Mouse (Mus musculus) erythroblast, adult 5-6 weeks (primary cell): ENCODE results near the gene Dnah14. TPM values are rescaled to one million over a fixed set of nuclear protein-coding genes. Genes with fewer than 3 reads are reported as not detected.

Experiments used
- ATAC-seq: replicated peaks from 2 replicates; pipeline ENCODE4 v1.8.0; 2016; ENCODE audit warnings: moderate number of reproducible peaks, mild to moderate bottlenecking, moderate TSS enrichment, inconsistent platforms; ENCODE audit not compliant: poor library complexity, low FRiP score, severe bottlenecking
- total RNA-seq, 2 experiments: library from RNA; stranded (forward) in 1 of 2; stranded (reverse) in 1 of 2; fragments of 150-400 nt in 1 of 2; fragments of 200-764, 138-1000 nt in 1 of 2; gene quantifications; 2 replicates each; pipeline versions ENCODE4 v1.2.3 to v1.2.4; 2015 to 2017; ENCODE audit warnings: low replicate concordance in 2 of 2

The Dnah14 gene
- total RNA-seq, 2 experiments from 2014 or later, result 2.6 TPM; not detected in 1

DNA sequence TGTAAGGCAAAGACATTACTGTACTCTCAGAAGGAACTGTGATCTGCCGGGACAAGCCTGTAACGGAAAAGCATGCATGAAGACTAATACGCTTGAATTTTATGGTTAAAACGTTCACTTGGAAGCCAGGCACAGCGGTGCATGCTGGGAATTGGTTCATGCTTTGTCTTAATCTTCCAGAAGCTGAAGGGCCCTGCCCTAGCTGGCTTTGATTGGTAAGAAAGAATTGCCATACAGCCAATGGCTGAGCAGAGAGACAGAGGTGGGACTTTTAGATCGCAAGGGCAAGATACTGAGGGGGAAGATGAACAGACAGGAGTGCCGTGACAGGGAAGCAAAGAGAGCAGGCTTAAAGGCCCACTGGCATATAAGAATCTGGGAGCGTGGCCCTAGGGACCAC lies 6.8 kb downstream of the Dnah14 start:
- ATAC-seq, result no peak

DNA sequence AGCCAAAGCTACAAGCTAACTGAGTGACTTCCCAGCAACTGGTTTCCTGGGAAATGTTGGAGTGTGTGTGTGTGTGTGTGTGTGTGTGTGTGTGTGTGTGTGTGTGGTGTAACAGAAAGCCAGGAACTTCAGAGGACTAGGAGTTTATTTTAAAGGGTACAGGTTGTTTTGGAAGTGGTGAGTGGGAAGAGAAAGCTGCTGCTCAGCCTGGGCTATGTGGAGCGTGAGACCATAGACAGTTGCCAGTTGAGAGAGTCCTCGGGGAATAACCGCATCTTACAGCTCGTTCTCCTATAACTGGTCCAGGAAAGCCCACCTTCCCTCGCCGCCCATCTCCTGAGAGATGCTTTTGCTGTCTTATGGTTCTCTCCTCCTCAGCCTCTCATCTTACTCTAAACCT lies 12.8 kb downstream of the Dnah14 start:
- no peak for ATAC-seq

DNA sequence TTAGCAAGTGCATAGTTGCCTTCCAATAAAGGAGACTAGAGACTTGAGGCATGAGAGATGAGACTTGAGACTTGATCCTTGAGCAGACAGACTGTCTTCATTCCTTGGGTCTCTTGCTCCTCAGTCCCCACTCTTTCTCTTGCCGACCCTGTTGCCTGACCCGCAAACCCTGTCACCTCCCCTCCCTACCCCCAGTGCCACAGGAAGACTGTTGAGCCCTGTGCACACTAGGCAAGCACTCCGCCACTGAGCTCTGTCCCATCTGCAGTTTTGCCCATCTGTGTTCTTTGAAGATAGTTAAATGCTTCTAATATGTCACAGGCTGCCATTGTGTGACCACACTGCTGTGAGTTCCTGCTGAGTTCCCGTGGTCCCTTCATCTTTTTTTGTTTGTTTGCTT lies 23.0 kb downstream of the Dnah14 start:
- no peak for ATAC-seq

DNA sequence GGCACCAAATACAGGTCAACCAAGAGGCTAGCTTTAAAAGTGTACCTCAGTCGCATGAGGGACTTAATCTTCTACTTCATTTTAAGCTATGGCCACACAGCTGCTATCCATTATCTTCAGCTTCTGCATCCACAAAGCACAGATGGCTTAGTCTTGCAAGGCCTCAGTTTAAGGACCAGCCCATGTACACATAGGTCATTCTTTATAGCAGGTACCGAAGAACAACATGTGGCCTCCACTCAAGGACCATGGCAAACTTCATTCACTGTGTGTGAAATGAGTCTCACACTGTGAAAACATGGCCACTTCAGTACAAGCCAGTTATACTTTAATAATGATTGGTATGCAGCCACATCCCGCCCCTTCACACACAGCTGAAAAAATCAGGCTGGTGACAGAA lies 34.8 kb downstream of the Dnah14 start:
- ATAC-seq, result no peak

DNA sequence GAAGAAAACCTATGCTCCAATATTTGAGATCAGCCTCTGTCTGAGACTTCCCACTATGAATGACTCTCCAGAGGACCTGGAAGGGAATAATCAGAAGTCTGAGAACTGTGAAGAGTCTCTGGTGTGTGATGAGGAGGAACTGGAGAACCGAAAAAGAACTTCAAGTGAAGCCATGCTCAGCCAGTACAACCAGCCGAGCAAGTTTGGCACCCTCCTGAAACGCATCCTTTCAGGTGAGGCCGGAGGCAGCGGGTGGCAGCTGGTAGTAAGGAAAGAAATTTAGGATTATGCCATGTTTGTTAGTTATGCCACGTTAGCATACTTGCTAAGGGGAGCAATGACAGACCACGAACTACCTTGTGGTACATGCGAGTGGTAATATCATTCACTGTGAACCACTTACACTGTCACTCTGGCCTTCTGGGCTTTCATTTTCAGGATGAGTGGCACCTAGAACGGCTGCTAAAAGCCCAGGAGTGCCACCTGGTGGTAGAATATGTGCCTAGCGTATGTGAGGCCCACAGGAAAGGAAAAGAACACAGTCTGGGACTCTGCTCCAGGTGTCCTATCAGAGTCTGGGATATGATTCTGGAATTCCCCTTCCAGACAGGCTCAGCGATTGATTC lies 39.6 kb downstream of the Dnah14 start:
- peak; percentile 82 for ATAC-seq

DNA sequence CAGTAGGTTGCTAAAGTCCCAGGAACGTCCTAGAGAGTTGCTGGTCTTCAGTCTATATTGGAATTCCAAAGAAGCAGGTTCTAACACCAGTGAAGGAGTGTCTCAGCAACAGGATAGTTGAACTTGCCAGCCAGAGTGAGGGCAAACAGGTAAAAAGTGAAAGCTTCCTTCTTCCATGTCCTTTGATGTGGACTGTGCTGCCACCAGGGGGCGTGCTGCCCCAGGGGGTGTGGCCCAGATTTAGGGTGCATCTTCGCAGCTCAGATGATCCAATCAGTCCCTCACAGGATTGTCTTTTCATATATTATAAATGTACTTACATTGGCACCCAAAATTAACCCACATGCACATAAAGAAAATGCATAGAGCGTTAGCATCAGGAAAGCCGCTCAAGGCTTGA lies 41.0 kb downstream of the Dnah14 start:
- ATAC-seq, result no peak

DNA sequence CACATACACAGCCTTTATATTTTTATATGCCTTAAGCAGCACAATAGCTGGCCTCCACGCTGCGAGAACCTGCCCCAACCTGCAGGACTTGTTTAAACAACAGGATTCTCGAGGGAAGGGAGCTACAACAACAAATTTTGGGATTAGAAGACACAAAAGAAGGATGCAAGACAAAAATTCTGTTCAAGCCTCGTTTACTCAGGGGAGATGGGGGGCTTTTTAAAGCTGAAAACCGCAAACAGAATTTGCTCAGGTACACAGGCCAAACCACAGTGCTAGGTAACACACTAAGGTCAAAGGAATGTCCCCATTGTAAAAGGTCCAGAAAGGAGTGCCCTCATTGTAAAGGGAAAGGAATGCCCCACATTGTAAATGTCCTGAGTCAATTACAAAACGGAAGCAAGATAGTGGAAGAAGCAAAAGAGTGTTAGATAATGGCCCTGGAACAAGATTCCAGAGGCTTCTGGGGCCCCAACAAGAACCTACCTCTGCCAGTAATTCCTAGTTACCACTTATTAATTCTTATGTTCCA lies 46.9 kb downstream of the Dnah14 start:
- no peak for ATAC-seq

DNA sequence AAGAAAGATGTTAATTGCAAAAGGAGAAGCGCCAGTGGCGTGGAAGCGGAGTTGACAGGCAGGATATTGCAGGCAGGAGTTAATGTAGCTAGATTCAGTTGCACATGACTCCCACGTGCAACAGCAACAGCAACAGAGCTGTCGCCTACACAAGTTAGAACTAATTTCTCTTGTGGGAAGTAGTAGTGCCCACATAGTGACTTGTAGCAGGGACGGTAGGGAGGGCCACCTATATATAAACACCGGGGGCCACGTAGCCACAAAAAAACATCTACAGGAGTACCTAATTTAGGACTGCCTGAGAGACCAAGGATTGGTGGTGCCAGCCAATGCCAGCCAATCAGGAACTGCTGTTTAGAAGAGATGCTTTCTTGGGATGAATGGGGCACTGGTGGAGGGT lies 48.5 kb downstream of the Dnah14 start:
- ATAC-seq, result no peak

DNA sequence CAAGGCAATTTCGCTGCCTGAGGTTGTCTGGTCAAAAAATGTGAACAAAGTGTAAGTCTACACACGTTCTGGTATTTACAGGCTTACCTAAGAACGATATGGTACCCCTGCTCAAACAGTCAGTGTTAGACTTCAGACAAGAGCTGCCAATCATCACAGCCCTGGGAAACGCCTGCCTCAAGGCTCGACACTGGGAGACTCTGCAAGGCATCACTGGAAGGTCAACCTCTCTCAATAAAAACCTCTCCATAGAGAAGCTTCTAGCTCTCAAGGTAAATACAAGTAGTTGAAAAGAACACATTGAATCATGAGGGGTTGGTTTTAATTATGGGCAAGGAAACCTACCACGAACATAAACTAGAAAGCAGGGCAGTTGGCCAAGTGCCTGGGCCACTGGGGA lies 51.9 kb downstream of the Dnah14 start:
- ATAC-seq, result no peak

DNA sequence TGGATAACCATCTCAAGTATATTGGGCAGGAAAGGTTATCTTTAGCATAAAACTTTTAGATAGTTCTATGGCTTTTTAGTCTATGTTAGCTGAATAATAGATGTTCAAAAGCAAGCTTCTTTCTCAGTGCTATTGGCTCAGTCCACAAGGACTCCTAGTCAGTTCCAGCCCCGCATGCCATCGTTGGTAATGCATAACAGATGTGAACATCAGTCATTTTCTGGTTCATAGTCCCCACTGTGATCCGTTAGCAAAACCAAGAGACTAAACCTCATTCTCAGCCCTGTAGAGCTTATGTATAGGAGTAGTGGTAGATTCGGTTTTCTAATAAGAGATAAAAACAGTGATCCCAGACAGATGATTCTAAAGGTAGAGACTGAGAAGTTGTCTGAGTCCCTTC lies 55.0 kb downstream of the Dnah14 start:
- ATAC-seq, result no peak

DNA sequence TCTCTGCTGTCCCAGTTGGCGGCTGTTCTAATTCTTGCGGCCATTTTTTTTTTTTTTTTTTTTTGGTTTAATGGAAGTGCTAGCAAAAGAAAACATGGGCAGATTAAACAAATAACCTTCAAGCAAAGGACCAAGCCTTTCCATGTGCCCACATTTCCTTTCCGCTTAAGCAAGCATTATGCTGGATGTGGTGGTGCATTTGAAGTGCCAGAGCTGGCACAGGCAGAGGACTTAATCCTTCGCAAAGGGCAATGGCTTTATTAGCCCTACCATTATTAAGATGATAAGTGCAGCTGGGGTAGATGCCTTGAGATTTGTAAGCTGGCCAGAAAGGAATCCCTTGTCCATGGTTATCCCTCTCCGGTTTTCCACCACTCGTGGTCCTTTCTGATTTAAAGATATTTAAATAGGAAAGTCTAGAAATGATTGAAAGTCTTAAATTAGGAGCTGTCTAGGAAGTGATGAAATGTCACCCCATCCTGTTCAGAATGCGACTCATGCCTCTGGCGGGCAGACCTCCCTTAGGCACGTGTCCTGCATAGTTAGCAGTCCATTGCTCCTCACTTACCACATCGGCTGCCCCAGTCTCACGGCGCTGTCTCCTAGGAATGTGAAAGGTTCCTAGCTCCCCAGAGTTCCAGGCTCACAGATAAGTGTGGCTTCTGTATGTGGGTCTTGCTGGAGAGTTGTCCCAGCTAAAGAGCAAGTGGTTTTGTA lies 61.8 kb downstream of the Dnah14 start:
- ATAC-seq, result no peak

DNA sequence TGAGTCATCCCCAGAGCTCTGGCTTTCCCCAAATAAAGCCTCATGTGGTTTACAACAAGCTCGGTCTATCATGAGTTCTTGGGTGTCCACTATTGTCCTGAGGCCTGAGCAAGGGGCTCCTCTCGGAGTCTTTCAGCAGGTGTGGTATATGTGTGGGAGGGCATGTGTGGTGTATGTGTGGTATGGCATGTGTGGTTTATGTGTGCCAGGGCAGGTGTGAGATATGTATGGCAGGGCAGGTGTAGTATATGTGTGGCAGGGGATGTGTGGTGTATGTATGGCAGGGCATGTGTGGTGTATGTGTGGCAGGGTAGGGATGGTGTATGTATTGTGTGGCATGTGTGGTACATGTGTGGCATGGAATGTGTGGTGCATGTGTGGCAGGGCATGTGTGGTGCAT lies 64.0 kb downstream of the Dnah14 start:
- no peak for ATAC-seq

DNA sequence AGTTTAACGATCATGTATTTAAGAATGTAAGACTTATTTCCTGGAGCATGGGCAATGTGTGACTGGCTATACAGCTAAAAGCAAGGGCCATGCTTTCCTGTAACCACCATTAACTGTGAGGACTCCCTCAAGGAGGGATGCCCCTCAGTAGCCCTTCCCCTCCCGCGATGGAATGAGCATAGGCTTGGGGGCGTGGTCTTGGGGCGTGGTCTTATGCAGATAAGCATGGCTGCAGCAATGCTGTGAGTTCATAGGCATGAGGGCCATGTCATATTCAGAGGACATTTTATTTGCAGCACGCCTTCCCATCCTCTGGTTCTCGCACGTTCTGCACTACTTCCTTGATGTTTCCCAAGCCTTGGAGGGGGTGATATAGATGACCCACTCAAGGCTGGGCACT lies 71.1 kb downstream of the Dnah14 start:
- no peak for ATAC-seq

DNA sequence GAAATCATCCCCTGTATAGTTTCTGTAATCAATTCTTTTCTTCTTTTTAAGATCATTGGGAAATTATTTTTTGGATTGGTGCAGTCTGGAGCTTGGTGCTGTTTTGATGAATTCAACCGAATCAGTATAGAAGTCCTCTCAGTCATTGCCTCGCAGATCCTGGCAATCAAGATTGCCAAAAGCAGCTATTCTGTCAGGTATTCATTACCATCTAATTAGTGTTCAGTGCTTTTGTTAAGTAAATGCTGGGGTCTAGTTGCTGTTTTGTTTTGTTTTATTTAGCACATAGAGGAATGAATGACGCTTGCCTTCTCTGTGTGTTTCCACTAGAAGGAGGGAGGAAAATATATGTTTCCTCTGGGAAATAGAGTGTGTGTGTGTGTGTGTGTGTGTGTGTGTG lies 77.1 kb downstream of the Dnah14 start:
- no peak for ATAC-seq

DNA sequence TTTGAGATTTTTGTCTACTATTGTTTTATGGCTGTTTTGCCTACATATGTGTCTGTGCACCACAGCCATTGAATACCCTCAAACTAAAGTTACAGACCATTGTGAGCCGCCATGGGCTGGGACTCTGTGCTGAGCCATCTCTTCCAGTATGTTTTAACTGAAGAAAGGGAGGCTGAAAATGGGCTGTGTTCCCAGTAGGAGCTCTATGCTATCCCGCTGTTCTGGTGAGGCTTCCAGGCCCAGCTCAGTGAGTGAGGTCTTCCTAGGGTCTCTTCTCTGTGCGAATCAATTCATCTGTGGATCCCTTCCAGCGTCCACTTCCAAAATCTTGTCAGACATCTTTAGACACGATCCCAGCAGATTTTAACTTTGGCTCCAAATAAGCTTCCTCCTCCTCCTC lies 80.1 kb downstream of the Dnah14 start:
- ATAC-seq, result no peak

DNA sequence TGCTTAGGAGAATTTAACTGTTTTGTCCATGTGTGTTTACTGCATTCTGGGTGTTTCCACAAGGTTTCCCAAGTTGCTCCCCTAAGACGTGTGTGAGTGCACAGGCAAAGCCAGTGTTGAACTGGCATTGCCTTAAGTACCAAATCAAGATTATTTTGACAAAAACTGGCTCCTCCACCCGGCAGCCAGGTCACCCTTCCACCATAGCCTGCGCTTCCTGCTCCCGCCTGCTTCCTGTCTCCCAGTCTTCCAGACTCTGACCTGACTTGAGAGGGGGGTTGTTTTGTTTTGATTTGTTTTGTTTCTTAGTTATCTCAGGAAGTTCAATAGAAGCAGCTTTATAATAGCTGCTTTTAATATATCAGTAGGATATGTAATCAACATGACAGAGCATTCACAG lies 90.4 kb downstream of the Dnah14 start:
- no peak for ATAC-seq

DNA sequence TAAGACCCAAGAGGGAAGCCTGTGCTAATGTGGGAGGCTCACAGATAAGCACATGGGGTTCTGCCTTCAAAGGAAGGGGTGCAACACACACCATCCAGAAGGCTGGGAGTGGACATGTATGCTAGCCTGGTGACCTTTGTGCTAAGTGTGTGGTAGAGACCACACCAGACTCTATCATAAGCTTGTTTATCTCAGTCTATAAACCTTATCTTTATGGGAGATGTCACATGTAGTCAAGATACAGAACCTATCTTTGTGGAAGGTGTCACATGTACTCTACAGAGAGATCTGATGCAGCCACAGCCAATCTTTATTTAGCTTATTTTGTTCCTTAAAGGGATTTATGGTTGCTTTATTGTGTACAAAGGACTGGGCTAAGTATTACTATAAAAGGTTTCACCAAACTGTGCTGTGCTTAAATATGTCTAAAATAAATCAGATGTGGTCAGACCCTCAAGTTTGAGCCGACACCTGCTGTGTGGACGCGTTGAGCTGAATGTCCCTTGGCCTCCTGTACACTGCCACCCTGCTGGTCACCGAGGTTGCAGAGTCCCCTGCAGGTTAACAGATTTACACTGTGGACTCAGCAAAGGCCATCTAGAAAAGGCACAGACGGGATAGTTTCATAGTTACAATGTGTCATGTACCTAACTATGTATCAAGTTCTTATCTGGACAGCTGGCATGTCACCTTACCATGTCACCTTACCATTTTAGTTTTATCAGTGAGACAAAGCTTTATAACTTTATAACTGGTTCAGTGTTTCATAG lies 118.6 kb downstream of the Dnah14 start:
- no peak for ATAC-seq

DNA sequence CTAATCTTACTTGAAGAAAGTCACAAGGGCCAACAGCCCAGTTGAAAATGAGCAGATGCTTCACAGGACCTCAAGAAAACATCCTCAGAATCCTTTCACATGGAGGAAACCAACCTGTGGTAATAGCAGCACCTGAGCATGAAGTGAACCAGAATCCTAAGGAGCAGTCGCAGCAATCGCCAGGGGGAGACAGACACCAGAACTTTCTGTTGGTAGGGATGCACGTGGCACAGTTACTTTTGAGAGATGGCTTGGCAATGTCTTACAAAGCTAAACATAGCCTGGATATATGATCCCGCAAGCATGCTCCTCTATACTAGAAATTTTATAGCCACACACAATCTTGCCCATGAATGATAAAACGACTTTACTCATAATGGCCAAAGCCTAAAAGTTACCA lies 152.3 kb downstream of the Dnah14 start:
- no peak for ATAC-seq

DNA sequence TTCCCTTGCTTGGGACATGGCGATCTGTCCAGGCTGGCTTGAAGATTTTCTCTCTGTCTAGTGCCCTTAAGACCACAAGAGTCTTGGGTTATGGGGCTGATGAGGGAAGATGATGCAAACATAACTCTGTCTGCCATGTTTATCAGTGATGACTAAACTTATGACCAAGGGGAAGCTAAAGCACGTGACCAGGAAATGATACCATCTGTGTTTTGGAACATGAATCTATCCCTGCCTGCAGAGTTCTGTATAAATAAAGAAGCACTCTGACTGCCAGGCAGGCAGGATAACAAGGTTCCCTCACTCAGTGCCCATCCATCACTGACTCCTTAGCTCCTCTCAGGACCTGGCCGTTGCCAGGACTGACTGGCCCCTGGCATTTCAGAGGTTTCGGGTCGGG lies 157.2 kb downstream of the Dnah14 start:
- no peak for ATAC-seq

DNA sequence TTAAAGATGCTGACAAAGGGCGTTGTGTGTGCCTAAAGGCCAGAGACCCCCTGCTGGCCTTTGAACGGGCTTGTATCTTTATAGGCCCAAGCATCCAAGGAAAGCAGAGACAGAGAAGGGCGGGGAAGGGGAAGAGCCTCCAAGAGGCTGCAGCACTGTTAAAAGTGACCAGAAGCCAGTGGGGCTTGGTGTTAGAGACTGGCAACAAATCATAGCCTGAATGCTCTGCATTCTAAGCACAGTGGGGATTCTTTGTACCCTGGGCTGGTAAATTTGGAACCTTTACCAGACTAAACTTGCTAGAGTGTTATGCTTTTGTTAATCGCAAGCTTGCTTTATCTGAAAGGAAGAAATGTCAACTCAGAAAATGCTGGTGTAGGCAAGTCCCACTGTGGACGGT lies 163.9 kb downstream of the Dnah14 start:
- no peak for ATAC-seq
